12 mouse cellular contexts compared by ENCODE assay signal in genomic region chr15:77069019-77069418, GRCm38 (mm10). TPM values are rescaled to one million over a fixed set of nuclear protein-coding genes. Genes with fewer than 3 reads are reported as not detected.
DNase-seq lines count a peak whose midpoint lies in the region; ATAC-seq and TF ChIP-seq lines count a peak whose summit lies in the region.
"Had no signal": no experiment of that assay in that cellular context is flagged by ENCODE, and none has a peak within 500 bp of the region (broad histone marks: within the 10 kb centered on the region; RNA-seq: fewer than 3 reads in every experiment).

No protein-coding gene starts in this region.

- no peak overlapping the region for H3K4me3 ChIP-seq in heart, embryonic 12.5 days
- no peak overlapping the region for H3K4me3 ChIP-seq in lung, postnatal 0 days (ENCODE audit: low read depth, low read length)
- H3K4me3 ChIP-seq in lung, adult 2 months (replicated peaks; ENCODE audit: extremely low read depth, low read depth, low read length): no peak overlapping the region
- no peak overlapping the region for H3K4me3 ChIP-seq in MEL (ENCODE audit: control insufficient read depth in 1 of 2, insufficient read depth in 1 of 2, low read depth in 2 of 2, low read length in 2 of 2)
- H3K4me3 ChIP-seq in heart, embryonic 16.5 days (ENCODE audit: low read length): no peak overlapping the region
- H3K4me3 ChIP-seq in cerebellum, adult 2 months (replicated peaks; ENCODE audit: insufficient read depth, low read depth, low read length): no peak overlapping the region

- H3K4me1 ChIP-seq in heart, embryonic 12.5 days (replicated peaks): peaks cover 34% of the 10 kb centered on the region
- no peaks in the 10 kb centered on the region for H3K4me1 ChIP-seq in lung, postnatal 0 days (ENCODE audit: insufficient read depth, low read depth, low read length)
- 0 out of 2 replicates have a peak, but pooled peaks cover 4% of the 10 kb centered on the region for H3K4me1 ChIP-seq in lung, adult 2 months (ENCODE audit: control insufficient read depth, insufficient read depth, low read length)
- H3K4me1 ChIP-seq in MEL (ENCODE audit: control insufficient read depth in 1 of 2, insufficient read depth in 2 of 2, low read length in 2 of 2): peaks cover 0 to 9% of the 10 kb centered on the region in 2 experiments; a peak in 2 of 4 replicates
- peaks cover 17% of the 10 kb centered on the region for H3K4me1 ChIP-seq in heart, embryonic 16.5 days (ENCODE audit: control insufficient read depth, insufficient read depth, low read length)
- no peaks in the 10 kb centered on the region; the same call in 1 of the 2 replicates for H3K4me1 ChIP-seq in cerebellum, adult 2 months (ENCODE audit: control insufficient read depth, insufficient read depth, low read length)

- H3K36me3 ChIP-seq in heart, embryonic 12.5 days: no peaks in the 10 kb centered on the region
- no peaks in the 10 kb centered on the region for H3K36me3 ChIP-seq in lung, postnatal 0 days (ENCODE audit: insufficient read depth, low read length)
- no peaks in the 10 kb centered on the region; a peak in 1 of 4 replicates for H3K36me3 ChIP-seq in MEL (ENCODE audit: control insufficient read depth in 1 of 2, insufficient read depth in 2 of 2, low read length in 2 of 2)
- no peaks in the 10 kb centered on the region for H3K36me3 ChIP-seq in heart, embryonic 16.5 days (ENCODE audit: control insufficient read depth, insufficient read depth)

- intact Hi-C loops in heart, postnatal 25 days (cut with DNase I): loop anchor here (5.0 kb wide), 1 partner anchor 97 kb away; no protein-coding TSS in a partner anchor

- WGBS in heart, embryonic 12.5 days: 56% methylated on average over 3 of the region's 3 CpGs
- 76% methylated on average over 3 of the region's 3 CpGs for WGBS in lung, postnatal 0 days
- WGBS in lung, adult 2 months: 64% methylated on average over 3 of the region's 3 CpGs
- 40% methylated on average over 3 of the region's 3 CpGs for WGBS in heart, embryonic 16.5 days
- WGBS in cerebellum, adult 2 months: 77% methylated on average over 3 of the region's 3 CpGs

- H3K27me3 ChIP-seq in heart, embryonic 12.5 days (replicated peaks): no peaks in the 10 kb centered on the region
- no peaks in the 10 kb centered on the region for H3K27me3 ChIP-seq in lung, postnatal 0 days (replicated peaks; ENCODE audit: insufficient read depth, low read length)
- H3K27me3 ChIP-seq in MEL (ENCODE audit: control insufficient read depth in 1 of 2, insufficient read depth in 2 of 2, low read length in 2 of 2): no peaks in the 10 kb centered on the region; a peak in 1 of 4 replicates
- H3K27me3 ChIP-seq in heart, embryonic 16.5 days (ENCODE audit: control insufficient read depth, insufficient read depth, low read length): no peaks in the 10 kb centered on the region
- no peaks in the 10 kb centered on the region for H3K27me3 ChIP-seq in cerebellum, adult 2 months (ENCODE audit: control insufficient read depth, insufficient read depth, low read length)

- no peak for TF ChIP-seq CTCF in lung, postnatal 0 days (IDR thresholded peaks at IDR 0.05)
- TF ChIP-seq CTCF in lung, adult 2 months (IDR thresholded peaks at IDR 0.05; ENCODE audit: insufficient read depth, low read length): no peak
- no peak for TF ChIP-seq CTCF in MEL (IDR thresholded peaks at IDR 0.05 in 2 of 3, conservative IDR thresholded peaks at IDR 0.05 in 1 of 3; ENCODE audit: control insufficient read depth in 1 of 3, insufficient read depth in 1 of 3, low read depth in 2 of 3, low read length in 3 of 3, poor library complexity in 1 of 3, severe bottlenecking in 1 of 3)
- TF ChIP-seq CTCF in cerebellum, adult 2 months (IDR thresholded peaks at IDR 0.05; ENCODE audit: borderline replicate concordance, insufficient read depth, low read depth, low read length): no peak

- no peak for DNase-seq in heart, postnatal 25 days (ENCODE audit: low spot score)
- peak; percentile 25 for DNase-seq in lung, postnatal 0 days (ENCODE audit: low spot score)
- DNase-seq in lung, adult 2 months: no peak
- peak; percentile 33 for DNase-seq in MEL (ENCODE audit: low read depth, low spot score)
- DNase-seq in cerebellum, adult 2 months: no peak
- DNase-seq: embryo, embryonic 11 days had no signal

- no peaks in the 10 kb centered on the region for H3K9me3 ChIP-seq in heart, embryonic 12.5 days (replicated peaks)
- H3K9me3 ChIP-seq in lung, postnatal 0 days (ENCODE audit: low read length): no peaks in the 10 kb centered on the region
- H3K9me3 ChIP-seq in MEL (replicated peaks; ENCODE audit: insufficient read depth, low read length): no peaks in the 10 kb centered on the region
- no peaks in the 10 kb centered on the region for H3K9me3 ChIP-seq in heart, embryonic 16.5 days (replicated peaks; ENCODE audit: control insufficient read depth, low read length)

- TF ChIP-seq EP300 in lung, postnatal 0 days (IDR thresholded peaks at IDR 0.05): no peak
- peak in 1 of 2 experiments; percentile 8; a peak in 1 of 4 replicates for TF ChIP-seq EP300 in MEL (IDR thresholded peaks at IDR 0.05; ENCODE audit: low read depth in 1 of 2, low read length in 2 of 2)

- no peak overlapping the region for H3K4me2 ChIP-seq in heart, embryonic 12.5 days
- no peak overlapping the region for H3K4me2 ChIP-seq in lung, postnatal 0 days (replicated peaks; ENCODE audit: low read depth, low read length)
- no peak overlapping the region for H3K4me2 ChIP-seq in heart, embryonic 16.5 days (ENCODE audit: low read depth, low read length)
- H3K4me2 ChIP-seq: liver, embryonic 11.5 days had no signal

- no peak for TF ChIP-seq RAD21 in MEL (IDR thresholded peaks at IDR 0.05; ENCODE audit: low read depth, low read length)

- no peaks in the 10 kb centered on the region for H3K79me2 ChIP-seq in MEL (ENCODE audit: control insufficient read depth, insufficient read depth, low read length, poor library complexity)

- no peak for TF ChIP-seq POLR2A in lung, adult 2 months (IDR thresholded peaks at IDR 0.05; ENCODE audit: borderline replicate concordance, extremely low read depth, low read depth, low read length)
- no peak for TF ChIP-seq POLR2A in MEL (IDR thresholded peaks at IDR 0.05; ENCODE audit: control insufficient read depth in 1 of 2, insufficient read depth in 1 of 2, low read depth in 1 of 2, low read length in 2 of 2, poor library complexity in 1 of 2)
- TF ChIP-seq POLR2A in cerebellum, adult 2 months (IDR thresholded peaks at IDR 0.05; ENCODE audit: borderline replicate concordance, insufficient read depth, low read length): no peak

- ATAC-seq in heart, embryonic 12.5 days (ENCODE audit: insufficient number of reproducible peaks, low FRiP score): 0 out of 2 replicates have a peak, but pooled peaks have one; percentile 22
- no peak for ATAC-seq in lung, postnatal 0 days
- ATAC-seq in heart, embryonic 16.5 days (replicated peaks; ENCODE audit: extremely low read depth, insufficient read depth, low FRiP score): peak; percentile 58
- no peak for ATAC-seq in megakaryocyte progenitor cell, adult 5-6 weeks (replicated peaks; ENCODE audit: poor library complexity)

- no peak overlapping the region; the same call in 1 of the 2 replicates for H3K9ac ChIP-seq in heart, embryonic 12.5 days
- H3K9ac ChIP-seq in lung, postnatal 0 days (replicated peaks; ENCODE audit: low read depth): no peak overlapping the region
- no peak overlapping the region for H3K9ac ChIP-seq in MEL (ENCODE audit: control insufficient read depth, low read depth, low read length, poor library complexity, severe bottlenecking)
- no peak overlapping the region for H3K9ac ChIP-seq in heart, embryonic 16.5 days (ENCODE audit: low read length)

- H3K27ac ChIP-seq in heart, embryonic 12.5 days (ENCODE audit: poor library complexity, severe bottlenecking): peak overlapping the region; percentile 67
- H3K27ac ChIP-seq in lung, postnatal 0 days (ENCODE audit: low read length): no peak overlapping the region
- no peak overlapping the region for H3K27ac ChIP-seq in MEL (ENCODE audit: control insufficient read depth, low read depth, low read length)
- peak overlapping the region; percentile 77 for H3K27ac ChIP-seq in heart, embryonic 16.5 days (ENCODE audit: low read length)
- H3K27ac ChIP-seq in cerebellum, adult 2 months (ENCODE audit: insufficient read depth, low read length): no peak overlapping the region
- H3K27ac ChIP-seq: kidney, postnatal 0 days had no signal

TF ChIP-seq in MEL, 35 proteins besides CTCF, POLR2A, EP300 and RAD21:
- TF ChIP-seq ETS1 (IDR thresholded peaks at IDR 0.05; ENCODE audit: low read depth, low read length) (0 out of 2 replicates have a peak, but pooled peaks have one; percentile 20), BHLHE40 (IDR thresholded peaks at IDR 0.05; ENCODE audit: borderline replicate concordance, low read depth, low read length) (no peak)
TF ChIP-seq in MEL: peak in this region for 1.

RNA-seq across cellular contexts. Expression of gene Mb, which starts 18.5 kb away (rescaled TPM):
- 209 and 214 TPM in 2 replicates for polyA plus RNA-seq in heart, embryonic 12.5 days (2016; fragmentation: Nextera tagmentation; extraction: Ambion mirVana)
- over 10,000 TPM; 17,245 to 18,320 TPM for total RNA-seq in heart, postnatal 25 days (2021)
- 0.84 and 1.1 TPM in 2 replicates for polyA plus RNA-seq in lung, postnatal 0 days (2015; fragmentation: Nextera tagmentation; extraction: Ambion mirVana)
- polyA plus RNA-seq in lung, adult 2 months (2012; rRNA removed): 88.1 and 320 TPM in 2 replicates
- not detected in 2 replicates for total RNA-seq in MEL (2012; rRNA removed)
- not detected for polyA plus RNA-seq in MEL (2012; ENCODE audit: insufficient read depth in 1 of 2, insufficient read length in 2 of 2, low read depth in 1 of 2, low replicate concordance in 2 of 2, missing spikeins in 1 of 2)
- 977 and 1,096 TPM in 2 replicates for polyA plus RNA-seq in heart, embryonic 16.5 days (2015; fragmentation: Nextera tagmentation; extraction: Ambion mirVana)
- total RNA-seq in megakaryocyte progenitor cell, adult 5-6 weeks (2015): not detected in 2 replicates
- not detected in 2 replicates for total RNA-seq in megakaryocyte progenitor cell, adult 5-6 weeks (2017)
- 0.59 and 0.93 TPM in 2 replicates for polyA plus RNA-seq in cerebellum, adult 2 months (2012; rRNA removed)
- total RNA-seq: monocyte, adult 5-6 weeks had no signal

RNA-seq across cellular contexts. Expression of gene Apol6, which starts 24.5 kb away (rescaled TPM):
- 0.36 TPM in 1 of 2 replicates, not detected in the other for polyA plus RNA-seq in heart, embryonic 12.5 days (2016; fragmentation: Nextera tagmentation; extraction: Ambion mirVana)
- under 1 TPM; 0.67 to 0.86 TPM for total RNA-seq in heart, postnatal 25 days (2021)
- polyA plus RNA-seq in lung, postnatal 0 days (2015; fragmentation: Nextera tagmentation; extraction: Ambion mirVana): 0.10 TPM in 1 of 2 replicates, not detected in the other
- 5.3 and 7.5 TPM in 2 replicates for polyA plus RNA-seq in lung, adult 2 months (2012; rRNA removed)
- total RNA-seq in MEL (2012; rRNA removed): not detected in 2 replicates
- not detected for polyA plus RNA-seq in MEL (2012; ENCODE audit: insufficient read depth in 1 of 2, insufficient read length in 2 of 2, low read depth in 1 of 2, low replicate concordance in 2 of 2, missing spikeins in 1 of 2)
- 0.11 and 0.30 TPM in 2 replicates for polyA plus RNA-seq in heart, embryonic 16.5 days (2015; fragmentation: Nextera tagmentation; extraction: Ambion mirVana)
- not detected in 2 replicates for total RNA-seq in megakaryocyte progenitor cell, adult 5-6 weeks (2015)
- total RNA-seq in megakaryocyte progenitor cell, adult 5-6 weeks (2017): not detected in 2 replicates
- polyA plus RNA-seq in cerebellum, adult 2 months (2012; rRNA removed): 0.30 and 0.49 TPM in 2 replicates
- total RNA-seq: monocyte, adult 5-6 weeks had no signal
- polyA plus RNA-seq: liver, embryonic 11.5 days had no signal

Comparison
In these comparisons a context has a peak if more than half of its experiments do, and no peak if none do; other contexts are left out.
1. DNase-seq: peak in lung, postnatal 0 days (single experiment) and MEL (single experiment); none in heart, postnatal 25 days (single experiment), lung, adult 2 months (single experiment) and cerebellum, adult 2 months (0 of 2).
2. RNA of gene Mb, which starts 18.5 kb away (polyA plus RNA-seq): 977 to 1,096 TPM in heart, embryonic 16.5 days, 88.1 to 320 TPM in lung, adult 2 months and 209 to 214 TPM in heart, embryonic 12.5 days; 0.84 to 1.1 TPM in lung, postnatal 0 days, 0.59 to 0.93 TPM in cerebellum, adult 2 months and not detected in MEL; every median in the first group is over 10 times any median in the second.
3. ATAC-seq: peak in heart, embryonic 12.5 days (single experiment) and heart, embryonic 16.5 days (single experiment); none in lung, postnatal 0 days (single experiment) and megakaryocyte progenitor cell, adult 5-6 weeks (single experiment).
4. H3K27ac ChIP-seq: peak in heart, embryonic 12.5 days (single experiment) and heart, embryonic 16.5 days (single experiment); none in lung, postnatal 0 days (single experiment), MEL (single experiment) and cerebellum, adult 2 months (single experiment).